Mouse (Mus musculus): ENCODE measurements at regions not wholly inside any gene's neighbourhood (a gene's known extent, or its start where the extent isn't known, plus 50 kb on each side); places are given as distances from the start of the nearest gene placed in this dataset.

- H3K4me1 ChIP-seq (ENCODE audit: control insufficient read depth, insufficient read depth, low read length): no peaks in the 10 kb centered on the region
- H3K9me3 ChIP-seq (replicated peaks; ENCODE audit: control insufficient read depth, low read length): no peaks in the 10 kb centered on the region
- H3K9ac ChIP-seq (ENCODE audit: low read length): no peak overlapping the region
- no peaks in the 10 kb centered on the region for H3K27me3 ChIP-seq (ENCODE audit: control insufficient read depth, insufficient read depth, low read length)
- WGBS: 78% methylated on average over 3 of the region's 3 CpGs
- H3K36me3 ChIP-seq (ENCODE audit: control insufficient read depth, insufficient read depth): no peaks in the 10 kb centered on the region
- H3K27ac ChIP-seq (ENCODE audit: low read length): no peak overlapping the region
- no peak overlapping the region for H3K4me2 ChIP-seq (ENCODE audit: low read depth, low read length)
- no peak for ATAC-seq (replicated peaks; ENCODE audit: extremely low read depth, insufficient read depth, low FRiP score)
- H3K4me3 ChIP-seq (ENCODE audit: low read length): no peak overlapping the region
These were observed 81.1 kb upstream of the Spred2 start for GRCm38 (mm10) chr11:19843084-19843483.

GRCm38 (mm10) chr11:19847910-19848309 lies 76.3 kb upstream of the Spred2 start:
- no peaks in the 10 kb centered on the region for H3K27me3 ChIP-seq (ENCODE audit: control insufficient read depth, insufficient read depth, low read length)
- no peaks in the 10 kb centered on the region for H3K9me3 ChIP-seq (replicated peaks; ENCODE audit: control insufficient read depth, low read length)
- no peak overlapping the region for H3K27ac ChIP-seq (ENCODE audit: low read length)
- H3K4me1 ChIP-seq (ENCODE audit: control insufficient read depth, insufficient read depth, low read length): peaks cover 7% of the 10 kb centered on the region
- H3K4me3 ChIP-seq (ENCODE audit: low read length): no peak overlapping the region
- ATAC-seq (replicated peaks; ENCODE audit: extremely low read depth, insufficient read depth, low FRiP score): no peak
- no peak overlapping the region for H3K9ac ChIP-seq (ENCODE audit: low read length)
- H3K4me2 ChIP-seq (ENCODE audit: low read depth, low read length): no peak overlapping the region
- H3K36me3 ChIP-seq (ENCODE audit: control insufficient read depth, insufficient read depth): no peaks in the 10 kb centered on the region
- 91% methylated on average over 6 of the region's 6 CpGs for WGBS

GRCm38 (mm10) chr11:19848412-19848811 lies 75.8 kb upstream of the Spred2 start:
- Histone ChIP-seq H3K9me3 (replicated peaks; ENCODE audit: control insufficient read depth, low read length) (no peaks in the 10 kb centered on the region), H3K4me1 (ENCODE audit: control insufficient read depth, insufficient read depth, low read length) (peaks cover 7% of the 10 kb centered on the region), H3K4me2 (ENCODE audit: low read depth, low read length) (no peak overlapping the region), H3K36me3 (ENCODE audit: control insufficient read depth, insufficient read depth) (no peaks in the 10 kb centered on the region), H3K9ac (ENCODE audit: low read length) (no peak overlapping the region), H3K4me3 (ENCODE audit: low read length) (no peak overlapping the region), H3K27me3 (ENCODE audit: control insufficient read depth, insufficient read depth, low read length) (no peaks in the 10 kb centered on the region), H3K27ac (ENCODE audit: low read length) (no peak overlapping the region)
- no peak for ATAC-seq (replicated peaks; ENCODE audit: extremely low read depth, insufficient read depth, low FRiP score)
- 71% methylated on average over 6 of the region's 6 CpGs for WGBS

- Histone ChIP-seq H3K27me3 (ENCODE audit: control insufficient read depth, insufficient read depth, low read length) (no peaks in the 10 kb centered on the region), H3K4me3 (ENCODE audit: low read length) (no peak overlapping the region), H3K27ac (ENCODE audit: low read length) (no peak overlapping the region), H3K36me3 (ENCODE audit: control insufficient read depth, insufficient read depth) (no peaks in the 10 kb centered on the region), H3K4me1 (ENCODE audit: control insufficient read depth, insufficient read depth, low read length) (peaks cover 7% of the 10 kb centered on the region), H3K9me3 (replicated peaks; ENCODE audit: control insufficient read depth, low read length) (no peaks in the 10 kb centered on the region), H3K4me2 (ENCODE audit: low read depth, low read length) (no peak overlapping the region), H3K9ac (ENCODE audit: low read length) (0 out of 2 replicates have a peak overlapping the region, but pooled peaks have one; percentile 23)
- ATAC-seq (replicated peaks; ENCODE audit: extremely low read depth, insufficient read depth, low FRiP score): no peak
- WGBS: 36% methylated on average over 4 of the region's 4 CpGs
These were observed 74.8 kb upstream of the Spred2 start for GRCm38 (mm10) chr11:19849347-19849811.

GRCm38 (mm10) chr11:19849844-19850420 lies 74.2 kb upstream of the Spred2 start:
- Histone ChIP-seq H3K4me2 (ENCODE audit: low read depth, low read length) (no peak overlapping the region), H3K27me3 (ENCODE audit: control insufficient read depth, insufficient read depth, low read length) (no peaks in the 10 kb centered on the region), H3K36me3 (ENCODE audit: control insufficient read depth, insufficient read depth) (no peaks in the 10 kb centered on the region), H3K4me1 (ENCODE audit: control insufficient read depth, insufficient read depth, low read length) (peaks cover 7% of the 10 kb centered on the region), H3K4me3 (ENCODE audit: low read length) (no peak overlapping the region), H3K9ac (ENCODE audit: low read length) (no peak overlapping the region), H3K27ac (ENCODE audit: low read length) (no peak overlapping the region), H3K9me3 (replicated peaks; ENCODE audit: control insufficient read depth, low read length) (no peaks in the 10 kb centered on the region)
- WGBS: 78% methylated on average over 3 of the region's 3 CpGs
- no peak for ATAC-seq (replicated peaks; ENCODE audit: extremely low read depth, insufficient read depth, low FRiP score)

- Histone ChIP-seq H3K27me3 (ENCODE audit: control insufficient read depth, insufficient read depth, low read length) (no peaks in the 10 kb centered on the region), H3K4me1 (ENCODE audit: control insufficient read depth, insufficient read depth, low read length) (peaks cover 7% of the 10 kb centered on the region), H3K36me3 (ENCODE audit: control insufficient read depth, insufficient read depth) (no peaks in the 10 kb centered on the region), H3K9ac (ENCODE audit: low read length) (no peak overlapping the region), H3K4me3 (ENCODE audit: low read length) (no peak overlapping the region), H3K4me2 (ENCODE audit: low read depth, low read length) (no peak overlapping the region), H3K27ac (ENCODE audit: low read length) (no peak overlapping the region), H3K9me3 (replicated peaks; ENCODE audit: control insufficient read depth, low read length) (no peaks in the 10 kb centered on the region)
- WGBS: 11% methylated on average over 6 of the region's 6 CpGs
- ATAC-seq (replicated peaks; ENCODE audit: extremely low read depth, insufficient read depth, low FRiP score): no peak
These were observed 73.1 kb upstream of the Spred2 start for GRCm38 (mm10) chr11:19851022-19851615.

GRCm38 (mm10) chr11:19861596-19861995 lies 62.6 kb upstream of the Spred2 start:
- Histone ChIP-seq H3K9ac (ENCODE audit: low read length) (no peak overlapping the region), H3K9me3 (replicated peaks; ENCODE audit: control insufficient read depth, low read length) (no peaks in the 10 kb centered on the region), H3K4me3 (ENCODE audit: low read length) (no peak overlapping the region), H3K4me1 (ENCODE audit: control insufficient read depth, insufficient read depth, low read length) (no peaks in the 10 kb centered on the region), H3K36me3 (ENCODE audit: control insufficient read depth, insufficient read depth) (no peaks in the 10 kb centered on the region), H3K4me2 (ENCODE audit: low read depth, low read length) (no peak overlapping the region), H3K27me3 (ENCODE audit: control insufficient read depth, insufficient read depth, low read length) (no peaks in the 10 kb centered on the region), H3K27ac (ENCODE audit: low read length) (no peak overlapping the region)
- ATAC-seq (replicated peaks; ENCODE audit: extremely low read depth, insufficient read depth, low FRiP score): no peak
- 80% methylated on average over 4 of the region's 4 CpGs for WGBS

- Histone ChIP-seq H3K36me3 (ENCODE audit: control insufficient read depth, insufficient read depth) (no peaks in the 10 kb centered on the region), H3K9ac (ENCODE audit: low read length) (no peak overlapping the region), H3K27ac (ENCODE audit: low read length) (no peak overlapping the region), H3K27me3 (ENCODE audit: control insufficient read depth, insufficient read depth, low read length) (no peaks in the 10 kb centered on the region), H3K4me2 (ENCODE audit: low read depth, low read length) (no peak overlapping the region), H3K4me1 (ENCODE audit: control insufficient read depth, insufficient read depth, low read length) (no peaks in the 10 kb centered on the region), H3K9me3 (replicated peaks; ENCODE audit: control insufficient read depth, low read length) (peaks cover 10% of the 10 kb centered on the region; the same call in 1 of the 2 replicates), H3K4me3 (ENCODE audit: low read length) (no peak overlapping the region)
- 72% methylated on average over 3 of the region's 3 CpGs for WGBS
- no peak for ATAC-seq (replicated peaks; ENCODE audit: extremely low read depth, insufficient read depth, low FRiP score)
These were observed 60.8 kb upstream of the Spred2 start for GRCm38 (mm10) chr11:19863327-19863726.

GRCm38 (mm10) chr11:19866262-19866661 lies 57.9 kb upstream of the Spred2 start:
- H3K36me3 ChIP-seq (ENCODE audit: control insufficient read depth, insufficient read depth): no peaks in the 10 kb centered on the region
- no peak overlapping the region for H3K9ac ChIP-seq (ENCODE audit: low read length)
- WGBS: 33% methylated on average over 2 of the region's 2 CpGs
- ATAC-seq (replicated peaks; ENCODE audit: extremely low read depth, insufficient read depth, low FRiP score): no peak
- H3K4me1 ChIP-seq (ENCODE audit: control insufficient read depth, insufficient read depth, low read length): no peaks in the 10 kb centered on the region
- peaks cover 11% of the 10 kb centered on the region; the same call in 1 of the 2 replicates for H3K9me3 ChIP-seq (replicated peaks; ENCODE audit: control insufficient read depth, low read length)
- H3K4me2 ChIP-seq (ENCODE audit: low read depth, low read length): no peak overlapping the region
- H3K27me3 ChIP-seq (ENCODE audit: control insufficient read depth, insufficient read depth, low read length): no peaks in the 10 kb centered on the region
- no peak overlapping the region for H3K27ac ChIP-seq (ENCODE audit: low read length)
- H3K4me3 ChIP-seq (ENCODE audit: low read length): no peak overlapping the region
